Comparison of ENCODE assay signal across 17 mouse cellular contexts in the genomic region with DNA sequence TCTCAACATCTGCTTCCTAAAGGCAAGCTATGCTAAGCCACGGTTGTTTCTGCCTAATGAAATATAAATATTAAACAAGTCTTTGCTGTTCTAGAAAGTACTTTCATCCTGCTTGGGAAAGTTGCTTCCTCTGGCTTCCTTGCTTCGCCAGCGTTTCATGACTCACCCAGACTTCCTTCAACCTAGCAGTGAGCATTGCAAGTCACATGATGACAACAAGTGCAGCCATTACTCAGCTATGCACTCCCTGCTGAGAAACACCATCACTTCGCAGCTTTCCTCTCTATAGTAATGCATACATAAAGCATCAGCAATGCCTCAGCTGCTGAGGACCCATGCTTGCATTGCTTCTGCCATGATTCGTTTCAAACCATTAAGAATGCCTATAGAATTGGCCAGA.
"Had no signal": no experiment of that assay in that cellular context is flagged by ENCODE, and none has a peak within 500 bp of the region (broad histone marks: within the 10 kb centered on the region; RNA-seq: fewer than 3 reads in every experiment).

No protein-coding gene starts in this region.

- H3K36me3 ChIP-seq: limb, embryonic 12.5 days; midbrain, embryonic 12.5 days; neural tube, embryonic 13.5 days had no signal

- H3K4me3 ChIP-seq: limb, embryonic 12.5 days; megakaryocyte, embryonic 14.5 days; midbrain, embryonic 12.5 days; neural tube, embryonic 13.5 days had no signal

- H3K27me3 ChIP-seq: limb, embryonic 12.5 days; megakaryocyte, embryonic 14.5 days; midbrain, embryonic 12.5 days; neural tube, embryonic 13.5 days had no signal

- H3K27ac ChIP-seq: limb, embryonic 12.5 days; liver, embryonic 14.5 days; macrophage; midbrain, embryonic 12.5 days; neural tube, embryonic 13.5 days had no signal

- H3K4me1 ChIP-seq: megakaryocyte, embryonic 14.5 days; midbrain, embryonic 12.5 days; neural tube, embryonic 13.5 days had no signal

- H3K9me3 ChIP-seq: limb, embryonic 12.5 days; midbrain, embryonic 12.5 days; neural tube, embryonic 13.5 days had no signal

- H3K4me2 ChIP-seq: limb, embryonic 12.5 days; midbrain, embryonic 12.5 days; neural tube, embryonic 13.5 days had no signal

- DNase-seq: kidney, adult 2 months; kidney, postnatal 36 days; layer of hippocampus, adult 9-11 months; layer of hippocampus, postnatal 36 days; lung, adult 2 months; lung, postnatal 10 days; retina, postnatal 1 day; right cerebral cortex, postnatal 4 days; spleen, adult 18-20 months; thymus, postnatal 14 days had no signal

- ATAC-seq: midbrain, embryonic 16.5 days had no signal

- H3K9ac ChIP-seq: limb, embryonic 12.5 days; liver, embryonic 14.5 days; midbrain, embryonic 12.5 days; neural tube, embryonic 13.5 days had no signal
